ENCODE assay signal across 8 mouse cellular contexts in genomic region chr9:20951441-20951840, GRCm38 (mm10). TPM values are rescaled to one million over a fixed set of nuclear protein-coding genes. Genes with fewer than 3 reads are reported as not detected.
DNase-seq lines count a peak whose midpoint lies in the region; ATAC-seq lines count a peak whose summit lies in the region.

No protein-coding gene starts in this region.

- no peaks in the 10 kb centered on the region for H3K27me3 ChIP-seq in limb, embryonic 13.5 days
- no peaks in the 10 kb centered on the region for H3K27me3 ChIP-seq in midbrain, embryonic 16.5 days (ENCODE audit: control insufficient read depth, insufficient read depth, low read depth, low read length)

- peak; percentile 89 to 94 for DNase-seq in adrenal gland, adult (ENCODE audit: inconsistent age in 2 of 2, low spot score in 1 of 2)
- DNase-seq in adrenal gland, postnatal 4 days (ENCODE audit: low spot score in 2 of 2) = no peak
- DNase-seq in Muller cell, postnatal 12 days (ENCODE audit: inconsistent ontology term) = peak; percentile 85
- DNase-seq in embryo, embryonic 10.5 days (ENCODE audit: low spot score) = peak; percentile 61
- DNase-seq in heart, postnatal 4 days = peak; percentile 62
- DNase-seq in layer of hippocampus, postnatal 36 days = no peak

- no peak for ATAC-seq in limb, embryonic 13.5 days (ENCODE audit: low FRiP score, low read depth)
- ATAC-seq in midbrain, embryonic 16.5 days = no peak

- H3K4me3 ChIP-seq in limb, embryonic 13.5 days = peak overlapping the region; percentile 86
- peak overlapping the region; percentile 86 for H3K4me3 ChIP-seq in midbrain, embryonic 16.5 days (ENCODE audit: low read depth, low read length)

- H3K27ac ChIP-seq in limb, embryonic 13.5 days = peak overlapping the region; percentile 92; the same call in 1 of the 2 replicates
- H3K27ac ChIP-seq in midbrain, embryonic 16.5 days (ENCODE audit: low read length) = no peak overlapping the region

- 11% methylated on average over 14 of the region's 14 CpGs for WGBS in limb, embryonic 13.5 days
- 25% methylated on average over 14 of the region's 14 CpGs for WGBS in midbrain, embryonic 16.5 days

- H3K4me2 ChIP-seq in limb, embryonic 13.5 days (replicated peaks) = peak overlapping the region; percentile 89
- H3K4me2 ChIP-seq in midbrain, embryonic 16.5 days (ENCODE audit: low read length) = peak overlapping the region; percentile 93

- peak overlapping the region; percentile 91 for H3K9ac ChIP-seq in limb, embryonic 13.5 days
- peak overlapping the region; percentile 84 for H3K9ac ChIP-seq in midbrain, embryonic 16.5 days (ENCODE audit: low read depth, low read length)

- peaks cover 12% of the 10 kb centered on the region; the same call in 1 of the 2 replicates for H3K36me3 ChIP-seq in limb, embryonic 13.5 days
- H3K36me3 ChIP-seq in midbrain, embryonic 16.5 days (ENCODE audit: control insufficient read depth, insufficient read depth, low read length) = no peaks in the 10 kb centered on the region

- no peaks in the 10 kb centered on the region for H3K9me3 ChIP-seq in limb, embryonic 13.5 days
- no peaks in the 10 kb centered on the region for H3K9me3 ChIP-seq in midbrain, embryonic 16.5 days (replicated peaks; ENCODE audit: control insufficient read depth, low read length, poor library complexity, severe bottlenecking)

- peaks cover 20% of the 10 kb centered on the region for H3K4me1 ChIP-seq in limb, embryonic 13.5 days
- peaks cover 15% of the 10 kb centered on the region for H3K4me1 ChIP-seq in midbrain, embryonic 16.5 days (ENCODE audit: control insufficient read depth, insufficient read depth, low read length)

RNA-seq across cellular contexts. Expression of gene Dnmt1, which starts 8.2 kb away (rescaled TPM):
- total RNA-seq in adrenal gland, postnatal 4 days (2021) = 10 to 100 TPM; 71.8 to 89.6 TPM
- 10 to 100 TPM; 66.7 to 68.2 TPM for total RNA-seq in heart, postnatal 4 days (2021)
- 97.6 and 104 TPM in 2 replicates for polyA plus RNA-seq in limb, embryonic 13.5 days (2015; fragmentation: Nextera tagmentation; extraction: Ambion mirVana)
- polyA plus RNA-seq in midbrain, embryonic 16.5 days (2015; fragmentation: Nextera tagmentation; extraction: Ambion mirVana) = 67.7 and 71.7 TPM in 2 replicates
- total RNA-seq in layer of hippocampus, postnatal 36 days (2021) = 10 to 100 TPM; 34.0 to 35.1 TPM

RNA-seq across cellular contexts. Expression of gene S1pr2, which starts 25.1 kb away (rescaled TPM):
- total RNA-seq in adrenal gland, postnatal 4 days (2021) = 10 to 100 TPM; 12.2 to 17.0 TPM
- total RNA-seq in heart, postnatal 4 days (2021) = 10 to 100 TPM in 1 of 2 experiments, 1 to 10 TPM in 1; 8.4 to 11.1 TPM
- 60.3 and 66.9 TPM in 2 replicates for polyA plus RNA-seq in limb, embryonic 13.5 days (2015; fragmentation: Nextera tagmentation; extraction: Ambion mirVana)
- 9.7 and 10.3 TPM in 2 replicates for polyA plus RNA-seq in midbrain, embryonic 16.5 days (2015; fragmentation: Nextera tagmentation; extraction: Ambion mirVana)
- total RNA-seq in layer of hippocampus, postnatal 36 days (2021) = 1 to 10 TPM; 1.2 to 2.8 TPM

RNA-seq across cellular contexts. Expression of gene Mrpl4, which starts 51.1 kb away (rescaled TPM):
- 10 to 100 TPM; 96.9 to 97.0 TPM for total RNA-seq in adrenal gland, postnatal 4 days (2021)
- total RNA-seq in heart, postnatal 4 days (2021) = 10 to 100 TPM; 85.7 to 98.0 TPM
- polyA plus RNA-seq in limb, embryonic 13.5 days (2015; fragmentation: Nextera tagmentation; extraction: Ambion mirVana) = 131 and 133 TPM in 2 replicates
- polyA plus RNA-seq in midbrain, embryonic 16.5 days (2015; fragmentation: Nextera tagmentation; extraction: Ambion mirVana) = 101 and 104 TPM in 2 replicates
- total RNA-seq in layer of hippocampus, postnatal 36 days (2021) = 10 to 100 TPM; 61.1 to 65.8 TPM

RNA-seq across cellular contexts. Expression of gene Eif3g, which starts 53.0 kb away (rescaled TPM):
- total RNA-seq in adrenal gland, postnatal 4 days (2021) = 100 to 1,000 TPM; 177 TPM
- total RNA-seq in heart, postnatal 4 days (2021) = 100 to 1,000 TPM; 116 to 126 TPM
- polyA plus RNA-seq in limb, embryonic 13.5 days (2015; fragmentation: Nextera tagmentation; extraction: Ambion mirVana) = 329 and 337 TPM in 2 replicates
- 243 TPM in 2 replicates for polyA plus RNA-seq in midbrain, embryonic 16.5 days (2015; fragmentation: Nextera tagmentation; extraction: Ambion mirVana)
- total RNA-seq in layer of hippocampus, postnatal 36 days (2021) = 100 to 1,000 TPM; 120 to 127 TPM

Comparison
In these comparisons a context has a peak if more than half of its experiments do, and no peak if none do; other contexts are left out.
1. DNase-seq: peak in adrenal gland, adult (2 of 2), Muller cell, postnatal 12 days (single experiment), embryo, embryonic 10.5 days (single experiment) and heart, postnatal 4 days (single experiment); none in adrenal gland, postnatal 4 days (0 of 2) and layer of hippocampus, postnatal 36 days (0 of 2).